Mouse (Mus musculus) hematopoietic stem cell, adult 5-6 weeks (primary cell): ENCODE results near the gene Olfr574. TPM values are rescaled to one million over a fixed set of nuclear protein-coding genes. Genes with fewer than 3 reads are reported as not detected.

Experiments
- total RNA-seq: library from RNA; stranded (forward); fragments of 172-1452, 232-1000 nt; gene quantifications from 2 replicates; pipeline ENCODE4 v1.2.3, GENCODE M21; 2017

Gene Olfr574
- total RNA-seq, 1 experiment from 2014 or later = not detected

Other genes starting within 250 kb of the Olfr574 start
- 0.56 TPM in 1 of 2 replicates, not detected in the other for gene Olfr558, start 246.3 kb upstream of the Olfr574 start, total RNA-seq
- gene Olfr33, start 229.4 kb upstream of the Olfr574 start, total RNA-seq = not detected in 2 replicates
- gene Olfr559, start 221.0 kb upstream of the Olfr574 start, total RNA-seq = not detected in 2 replicates
- gene Olfr560, start 189.1 kb upstream of the Olfr574 start, total RNA-seq = not detected in 2 replicates
- gene Olfr78, start 189.0 kb upstream of the Olfr574 start, total RNA-seq = not detected in 2 replicates
- gene Olfr561, start 177.2 kb upstream of the Olfr574 start, total RNA-seq = not detected in 2 replicates
- not detected in 2 replicates for gene Olfr564, start 145.0 kb upstream of the Olfr574 start, total RNA-seq
- gene Olfr566, start 89.7 kb upstream of the Olfr574 start, total RNA-seq = not detected in 2 replicates
- not detected in 2 replicates for gene Olfr568, start 71.3 kb upstream of the Olfr574 start, total RNA-seq
- gene Olfr569, start 57.6 kb upstream of the Olfr574 start, total RNA-seq = 0.10 TPM in 1 of 2 replicates, not detected in the other
- gene Olfr570, start 53.9 kb upstream of the Olfr574 start, total RNA-seq = not detected in 2 replicates
- gene Olfr571, start 30.9 kb upstream of the Olfr574 start, total RNA-seq = not detected in 2 replicates
- gene Olfr572, start 24.1 kb upstream of the Olfr574 start, total RNA-seq = not detected in 2 replicates
- gene Olfr573-ps1, start 5.9 kb upstream of the Olfr574 start, total RNA-seq = not detected in 2 replicates
- gene Olfr575, start 10.3 kb downstream of the Olfr574 start, total RNA-seq = not detected in 2 replicates
- gene Olfr576, start 14.2 kb downstream of the Olfr574 start, total RNA-seq = not detected in 2 replicates
- not detected in 2 replicates for gene Olfr577, start 27.5 kb downstream of the Olfr574 start, total RNA-seq
- not detected in 2 replicates for gene Olfr578, start 40.9 kb downstream of the Olfr574 start, total RNA-seq
- not detected in 2 replicates for gene Olfr582, start 89.6 kb downstream of the Olfr574 start, total RNA-seq
- not detected in 2 replicates for gene Olfr583, start 102.8 kb downstream of the Olfr574 start, total RNA-seq
- not detected in 2 replicates for gene Olfr584, start 133.4 kb downstream of the Olfr574 start, total RNA-seq
- gene Olfr585, start 149.3 kb downstream of the Olfr574 start, total RNA-seq = not detected in 2 replicates
- gene Olfr586, start 177.2 kb downstream of the Olfr574 start, total RNA-seq = not detected in 2 replicates
- gene Olfr588-ps1, start 192.4 kb downstream of the Olfr574 start, total RNA-seq = not detected in 2 replicates
- not detected in 2 replicates for gene Olfr589, start 207.9 kb downstream of the Olfr574 start, total RNA-seq
- gene Olfr591, start 229.9 kb downstream of the Olfr574 start, total RNA-seq = not detected in 2 replicates
- not detected in 2 replicates for gene Olfr592, start 236.3 kb downstream of the Olfr574 start, total RNA-seq